Mouse (Mus musculus) small intestine, adult 10 weeks (tissue): Measurements from ENCODE around the gene Stard5. TPM values are rescaled to one million over a fixed set of nuclear protein-coding genes. Genes with fewer than 3 reads are reported as not detected.

ENCODE experiments used
- polyA plus RNA-seq: library from polyadenylated mRNA; stranded (reverse); fragments of 350-450 nt; fragmentation: Illumina TruSeq; extraction: RNeasy Lipid Tissue Mini Kit (QIAGEN cat#74804); gene quantifications from one replicate; pipeline ENCODE4 v1.2.3, GENCODE M21; 2014; ENCODE audit warnings: low replicate concordance

Stard5 gene
- 19.1 TPM for polyA plus RNA-seq

GRCm38 (mm10) chr7:83631828-83632681 lies at the start of gene Stard5:
TSS of gene Stard5 (plus strand) at chr7:83631959.

GRCm38 (mm10) chr7:83584639-83585471 lies 46.9 kb upstream of the Stard5 start, which contains the start of gene Tmc3:
TSS of gene Tmc3 (plus strand) at chr7:83584927.

Other genes with a start within 250 kb of the Stard5 start
- 0.48 TPM for gene Tmc3, start 47.0 kb upstream of the Stard5 start, polyA plus RNA-seq
- 1.1 TPM for gene Il16, start 113.8 kb downstream of the Stard5 start, polyA plus RNA-seq
- not detected for gene Cfap161, start 162.9 kb downstream of the Stard5 start, polyA plus RNA-seq